Mouse (Mus musculus) cortical plate, adult 2 months (tissue): ENCODE measurements around the gene Pbx4.

ENCODE experiments used
- CTCF ChIP-seq: fragments of 200-500 bp; IDR thresholded peaks from 2 replicates; pipeline ENCODE4 v1.5.1; 2011; ENCODE audit warnings: mild to moderate bottlenecking, control low read depth, low read length; ENCODE audit not compliant: insufficient read depth; ENCODE audit errors: extremely low read depth
- POLR2A ChIP-seq: fragments of 200-500 bp; IDR thresholded peaks from 2 replicates; pipeline ENCODE4 v1.6.1; 2011; ENCODE audit warnings: mild to moderate bottlenecking, low read length, control low read depth; ENCODE audit not compliant: insufficient read depth; ENCODE audit errors: extremely low read depth

DNA sequence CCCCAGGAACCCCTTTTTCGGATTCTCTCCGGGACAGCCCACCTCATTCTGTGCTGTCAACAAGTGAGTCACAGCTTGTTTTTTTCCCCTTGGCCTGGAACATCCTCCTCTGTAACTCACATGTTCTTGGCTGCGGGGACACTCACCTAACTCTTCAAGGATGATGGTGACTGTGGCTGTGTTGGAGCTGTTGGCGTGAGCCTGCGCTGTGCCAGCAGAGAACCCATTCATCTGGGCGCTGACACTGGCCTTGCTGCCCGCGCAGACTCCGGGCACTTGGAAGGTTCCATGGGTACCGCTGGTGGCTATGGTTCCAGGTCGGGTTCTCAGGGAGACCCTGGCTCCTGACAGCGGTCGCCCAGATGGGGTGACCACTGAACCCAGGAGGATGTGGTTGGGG, 51.9 kb downstream of the Pbx4 start:
- no peak for TF ChIP-seq CTCF
- no peak for TF ChIP-seq POLR2A
